Mouse (Mus musculus) left cerebral cortex, adult 18-20 months (tissue): Measurements from ENCODE around the gene Psme3. TPM values are rescaled to one million over a fixed set of nuclear protein-coding genes. Genes with fewer than 3 reads are reported as not detected.

Experiments used
- DNase-seq, 2 experiments: peaks; one replicate each; pipeline ENCODE4 v3.0.0; 2021 to 2022; ENCODE audit warnings: low spot score in 2 of 2, mixed read lengths in 1 of 2
- long read RNA-seq, 2 experiments: library from polyadenylated mRNA; stranded (forward); transcript quantifications; one replicate each; pipeline ENCODE4 v2.0.0; 2021
- total RNA-seq, 2 experiments: library from RNA; stranded (reverse); gene quantifications; 2 replicates each; pipeline ENCODE4 v1.2.3; 2021

The Psme3 gene
- total RNA-seq: 100 to 1,000 TPM; 128 to 131 TPM
- long read RNA-seq, experiment 1, transcript Psme3-201 (11 exons, 2,664 nt): major isoform, 62 of 93 reads
- long read RNA-seq, experiment 1, partial matches to known transcripts: 13 of 93 reads
- long read RNA-seq, experiment 1, other reads (novel, unspliced or antisense): 15 of 93 reads
- long read RNA-seq, experiment 2, transcript Psme3-201 (11 exons, 2,664 nt): major isoform, 42 of 61 reads
- long read RNA-seq, experiment 2, partial matches to known transcripts: 12 of 61 reads
- long read RNA-seq, experiment 2, other reads (novel, unspliced or antisense): 6 of 61 reads

GRCm38 (mm10) chr11:101315665-101316500 is at the start of gene Psme3:
Gene Psme3 (plus strand): TSS chr11:101316213.
- DNase-seq: peak; percentile 92 to 96

GRCm38 (mm10) chr11:101269577-101270116 is 46.4 kb upstream of the Psme3 start:
- DNase-seq: no peak

- DNase-seq: no peak
Measured at GRCm38 (mm10) chr11:101272446-101272845, 43.6 kb upstream of the Psme3 start.

GRCm38 (mm10) chr11:101275309-101275708 is 40.7 kb upstream of the Psme3 start:
- DNase-seq: no peak

GRCm38 (mm10) chr11:101276319-101277070 is 39.5 kb upstream of the Psme3 start:
- no peak for DNase-seq

GRCm38 (mm10) chr11:101277381-101278222 is 38.4 kb upstream of the Psme3 start:
- peak; percentile 33 to 50 for DNase-seq

GRCm38 (mm10) chr11:101278223-101279192 is 37.5 kb upstream of the Psme3 start, which contains the start of the genes Cntd1 and Coa3:
Gene Cntd1 (plus strand): TSS chr11:101279012.
Gene Coa3 (minus strand): TSS chr11:101279114.
- peak; percentile 81 to 88 for DNase-seq

- no peak for DNase-seq
Measured at GRCm38 (mm10) chr11:101279193-101279569, 36.8 kb upstream of the Psme3 start.

GRCm38 (mm10) chr11:101280837-101281236 is 35.2 kb upstream of the Psme3 start:
- DNase-seq: no peak

GRCm38 (mm10) chr11:101282896-101283295 is 33.1 kb upstream of the Psme3 start:
- DNase-seq: no peak

- no peak for DNase-seq
Measured at GRCm38 (mm10) chr11:101283805-101284204, 32.2 kb upstream of the Psme3 start.

GRCm38 (mm10) chr11:101287306-101287705 is 28.7 kb upstream of the Psme3 start:
- peak in 1 of 2 experiments; percentile 31 for DNase-seq

GRCm38 (mm10) chr11:101291231-101291630 is 24.8 kb upstream of the Psme3 start:
- DNase-seq: no peak

- no peak for DNase-seq
Measured at GRCm38 (mm10) chr11:101295191-101295590, 20.8 kb upstream of the Psme3 start.

- DNase-seq: no peak
Measured at GRCm38 (mm10) chr11:101300881-101301280, 15.1 kb upstream of the Psme3 start.

- DNase-seq: no peak
Measured at GRCm38 (mm10) chr11:101301299-101302003, 14.6 kb upstream of the Psme3 start.

GRCm38 (mm10) chr11:101302004-101302798 is 13.8 kb upstream of the Psme3 start, which contains the start of gene Becn1:
Gene Becn1 (minus strand): TSS chr11:101302286.
- DNase-seq: peak; percentile 96 to 100
